Mouse (Mus musculus) bone marrow, adult 2 months (tissue): Measurements from ENCODE around the gene Duxbl3. TPM values are rescaled to one million over a fixed set of nuclear protein-coding genes. Genes with fewer than 3 reads are reported as not detected.
"Not testable (repeated sequence)": the region's sequence is repeated elsewhere in the genome, so short reads cannot be mapped to it uniquely, and the experiment has no call there.

ENCODE experiments used
- H3K27ac ChIP-seq: fragments of 200-500 bp; 2 replicates; pipeline ENCODE4 v1.5.1; 2012; ENCODE audit warnings: low read depth, mild to moderate bottlenecking, control low read depth, inconsistent platforms, low read length; ENCODE audit not compliant: control insufficient read depth, poor library complexity, insufficient read depth
- H3K4me1 ChIP-seq: fragments of 200-500 bp; 2 replicates; pipeline ENCODE4 v1.6.1; 2011; ENCODE audit warnings: low read length; ENCODE audit not compliant: control insufficient read depth, insufficient read depth
- H3K4me3 ChIP-seq: fragments of 200-500 bp; replicated peaks from 2 replicates; pipeline ENCODE3; 2011; ENCODE audit warnings: mild to moderate bottlenecking, low read depth, low read length, control low read depth; ENCODE audit not compliant: control insufficient read depth
- CTCF ChIP-seq: fragments of 200-500 bp; IDR thresholded peaks from 2 replicates; pipeline ENCODE4 v1.5.1; 2011; ENCODE audit warnings: low read length, control low read depth; ENCODE audit not compliant: control insufficient read depth, insufficient read depth
- POLR2A ChIP-seq: fragments of 200-500 bp; IDR thresholded peaks from 2 replicates; pipeline ENCODE4 v1.6.1; 2011; ENCODE audit warnings: low read depth, mild to moderate bottlenecking, control low read depth, low read length, borderline replicate concordance; ENCODE audit not compliant: control insufficient read depth
- WGBS: fragments of 180-500 bp; shearing (Covaris S2); methylation state at CpG from one replicate; pipeline ENCODE4 v1.1.7; 2018; 5-methylcytosine and 5-hydroxymethylcytosine counted together
- polyA plus RNA-seq: library from polyadenylated mRNA; stranded (reverse); fragments of >200 nt; gene quantifications from 2 replicates; pipeline ENCODE4 v1.2.4, GENCODE M21; 2011; ENCODE audit warnings: low replicate concordance; ENCODE audit not compliant: missing spikeins, insufficient read depth, insufficient read length

The Duxbl3 gene
- polyA plus RNA-seq, result not detected in 2 replicates

- WGBS, result no CpG with 5 or more reads among the region's 25 CpGs
These were observed at the start of gene Duxbl3 for GRCm38 (mm10) chr14:26257756-26258617. Gene Duxbl3 (plus strand): TSS chr14:26257962.

GRCm38 (mm10) chr14:26216233-26217000 lies 41.3 kb upstream of the Duxbl3 start:
- no CpG with 5 or more reads among the region's 5 CpGs for WGBS
- H3K27ac ChIP-seq, H3K4me3 ChIP-seq, H3K4me1 ChIP-seq: not testable (repeated sequence)

More at GRCm38 (mm10) chr14:26257756-26258617, at the start of gene Duxbl3:
- H3K4me1 ChIP-seq, H3K27ac ChIP-seq, H3K4me3 ChIP-seq: not testable (repeated sequence)

GRCm38 (mm10) chr14:26237183-26237582 lies 20.6 kb upstream of the Duxbl3 start:
- H3K4me3 ChIP-seq, H3K4me1 ChIP-seq, H3K27ac ChIP-seq: not testable (repeated sequence)
- no CpG with 5 or more reads among the region's 2 CpGs for WGBS

- H3K4me1 ChIP-seq, H3K4me3 ChIP-seq, H3K27ac ChIP-seq: not testable (repeated sequence)
- no CpG with 5 or more reads among the region's 6 CpGs for WGBS
These were observed 967 bp downstream of the Duxbl3 start for GRCm38 (mm10) chr14:26258729-26259128.

GRCm38 (mm10) chr14:26286737-26287136 lies 29.0 kb downstream of the Duxbl3 start:
- WGBS, result no CpG with 5 or more reads among the region's 2 CpGs
- H3K4me1 ChIP-seq, H3K27ac ChIP-seq, H3K4me3 ChIP-seq: not testable (repeated sequence)

- H3K27ac ChIP-seq, result no peak overlapping the region
- no peaks in the 10 kb centered on the region for H3K4me1 ChIP-seq
- 87% methylated on average over 1 of the region's 1 CpGs for WGBS
- no peak overlapping the region for H3K4me3 ChIP-seq
- TF ChIP-seq POLR2A, result no peak
- no peak for TF ChIP-seq CTCF
These were observed 36.1 kb downstream of the Duxbl3 start for GRCm38 (mm10) chr14:26293859-26294258.

GRCm38 (mm10) chr14:26297055-26297454 lies 39.3 kb downstream of the Duxbl3 start:
- no peak overlapping the region for H3K27ac ChIP-seq
- no peak for TF ChIP-seq CTCF
- no peak for TF ChIP-seq POLR2A
- H3K4me1 ChIP-seq, result no peaks in the 10 kb centered on the region
- WGBS, result 64% methylated on average over 4 of the region's 4 CpGs
- no peak overlapping the region for H3K4me3 ChIP-seq

GRCm38 (mm10) chr14:26297484-26297883 lies 39.7 kb downstream of the Duxbl3 start:
- TF ChIP-seq POLR2A (no peak), CTCF (no peak)
- WGBS, result 62% methylated on average over 5 of the region's 5 CpGs

GRCm38 (mm10) chr14:26303111-26303510 lies 45.3 kb downstream of the Duxbl3 start:
- TF ChIP-seq POLR2A (no peak), CTCF (no peak)
- 35% methylated on average over 2 of the region's 2 CpGs for WGBS

More at GRCm38 (mm10) chr14:26297484-26297883, 39.7 kb downstream of the Duxbl3 start:
- Histone ChIP-seq H3K4me3 (no peak overlapping the region), H3K27ac (no peak overlapping the region), H3K4me1 (no peaks in the 10 kb centered on the region)

More at GRCm38 (mm10) chr14:26303111-26303510, 45.3 kb downstream of the Duxbl3 start:
- H3K27ac ChIP-seq, result no peak overlapping the region
- no peaks in the 10 kb centered on the region for H3K4me1 ChIP-seq
- no peak overlapping the region for H3K4me3 ChIP-seq
